11 mouse cellular contexts compared by ENCODE assay signal in the genomic region with DNA sequence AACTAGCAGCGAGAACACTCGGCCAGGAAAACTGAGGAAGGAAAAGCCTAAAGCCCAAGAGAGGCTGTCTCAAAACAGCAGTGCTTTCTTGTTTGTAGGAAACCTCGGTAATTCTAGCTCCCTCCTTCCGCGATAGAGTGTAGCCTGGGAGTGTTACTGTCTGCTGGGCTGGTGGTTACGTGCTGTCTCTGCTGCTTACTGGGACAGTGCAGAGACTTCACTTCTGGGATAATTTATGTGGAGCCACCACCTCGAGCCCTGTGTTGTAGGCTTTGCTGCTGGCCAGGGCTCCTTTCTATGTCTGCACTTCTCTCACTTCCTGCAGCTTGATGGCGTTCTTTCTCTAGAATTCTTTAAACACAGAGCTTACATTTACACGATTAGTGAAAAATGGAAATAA.
A peak's percentile ranks its signal among the peaks of the same experiment; 100 is the strongest.
DNase-seq lines count a peak whose midpoint lies in the region; ATAC-seq lines count a peak whose summit lies in the region.
"Had no signal": no experiment of that assay in that cellular context is flagged by ENCODE, and none has a peak within 500 bp of the region (broad histone marks: within the 10 kb centered on the region; RNA-seq: fewer than 3 reads in every experiment).

No protein-coding gene starts in this region.

- no peak for DNase-seq in frontal cortex, postnatal 25 days (ENCODE audit: low spot score in 2 of 2)
- peak; percentile 26 for DNase-seq in kidney, postnatal 10 days
- DNase-seq in kidney, adult 9 months: no peak
- no peak for DNase-seq in retina, embryonic 14.5 days (ENCODE audit: low spot score)
- DNase-seq: cerebellum, adult 9-11 months; lung, adult 18-20 months had no signal

- H3K9me3 ChIP-seq in limb, embryonic 12.5 days: peaks cover 4% of the 10 kb centered on the region; the same call in 1 of the 2 replicates

- no peak overlapping the region for H3K4me3 ChIP-seq in limb, embryonic 12.5 days (replicated peaks)
- H3K4me3 ChIP-seq: midbrain, embryonic 13.5 days had no signal

- peak; percentile 25; the same call in 1 of the 2 replicates for ATAC-seq in frontal cortex, adult (ENCODE audit: low TSS enrichment)
- peak; percentile 31 for ATAC-seq in activated CD4-positive, CD25-positive, alpha-beta regulatory T cell, adult 4 months
- no peak for ATAC-seq in limb, embryonic 12.5 days (ENCODE audit: insufficient number of reproducible peaks, insufficient read depth, low FRiP score, low TSS enrichment, low read depth)
- ATAC-seq in erythroid progenitor cell, adult 5-6 weeks (replicated peaks; ENCODE audit: low FRiP score, poor library complexity, severe bottlenecking): no peak
- ATAC-seq: midbrain, embryonic 13.5 days had no signal

- WGBS in limb, embryonic 12.5 days: 29% methylated on average over 9 of the region's 9 CpGs

- H3K36me3 ChIP-seq in limb, embryonic 12.5 days: 0 out of 2 replicates have a peak, but pooled peaks cover 11% of the 10 kb centered on the region

- no peak overlapping the region for H3K4me2 ChIP-seq in limb, embryonic 12.5 days
- H3K4me2 ChIP-seq: midbrain, embryonic 13.5 days had no signal

- no peak overlapping the region for H3K9ac ChIP-seq in limb, embryonic 12.5 days (replicated peaks)
- H3K9ac ChIP-seq: midbrain, embryonic 13.5 days had no signal

- no peaks in the 10 kb centered on the region for H3K27me3 ChIP-seq in limb, embryonic 12.5 days
- H3K27me3 ChIP-seq: midbrain, embryonic 13.5 days had no signal

- H3K27ac ChIP-seq in limb, embryonic 12.5 days: peak overlapping the region; percentile 85

- peaks cover 51% of the 10 kb centered on the region for H3K4me1 ChIP-seq in limb, embryonic 12.5 days (replicated peaks)

Comparison
In these comparisons a context has a peak if more than half of its experiments do, and no peak if none do; other contexts are left out.
1. ATAC-seq: peak in frontal cortex, adult (single experiment) and activated CD4-positive, CD25-positive, alpha-beta regulatory T cell, adult 4 months (single experiment); none in limb, embryonic 12.5 days (single experiment) and erythroid progenitor cell, adult 5-6 weeks (single experiment).